Comparison of ENCODE assay signal across 9 mouse cellular contexts in the genomic region with DNA sequence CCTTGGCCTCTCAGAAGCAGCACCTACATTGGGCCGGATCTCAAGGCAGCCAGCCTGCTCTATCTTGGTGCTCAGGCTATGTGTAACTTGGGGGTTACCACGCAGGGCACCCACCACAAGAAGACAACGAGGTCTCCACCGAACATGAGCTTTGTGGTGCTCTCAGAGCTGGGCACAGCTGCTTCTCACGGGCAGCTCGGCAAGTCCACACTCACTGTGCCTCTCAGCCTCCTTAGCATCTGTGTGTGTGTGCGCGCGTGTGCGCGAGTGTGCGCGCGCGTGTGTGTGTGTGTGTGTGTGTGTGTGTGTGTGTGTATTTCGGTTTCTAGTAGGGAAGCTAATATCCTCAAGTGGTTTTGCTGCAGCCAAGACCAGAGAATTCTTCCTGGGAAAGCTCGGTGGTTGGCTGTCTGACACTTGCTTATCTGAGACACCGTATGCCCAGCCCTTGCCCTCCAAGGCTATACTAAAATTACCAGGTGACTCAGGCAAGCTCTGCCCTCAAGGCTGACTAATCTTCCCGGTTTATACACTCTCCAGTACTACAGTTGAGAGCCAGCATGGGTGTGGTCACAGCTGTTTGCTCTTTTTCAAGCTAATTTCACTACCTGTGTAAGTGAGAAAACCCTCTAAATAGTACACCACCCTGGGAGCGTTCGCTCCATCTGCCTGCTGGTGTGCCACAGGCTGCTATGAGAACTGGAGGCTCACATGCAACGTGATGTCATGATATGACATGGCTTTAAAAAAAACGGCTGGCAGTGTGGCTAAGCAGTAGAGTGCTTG. TPM values are rescaled to one million over a fixed set of nuclear protein-coding genes. Genes with fewer than 3 reads are reported as not detected.
A peak's percentile ranks its signal among the peaks of the same experiment; 100 is the strongest.
DNase-seq lines count a peak whose midpoint lies in the region; ATAC-seq and TF ChIP-seq lines count a peak whose summit lies in the region.
"Had no signal": no experiment of that assay in that cellular context is flagged by ENCODE, and none has a peak within 500 bp of the region (broad histone marks: within the 10 kb centered on the region; RNA-seq: fewer than 3 reads in every experiment).

No protein-coding gene starts in this region.

- H3K9ac ChIP-seq in heart, postnatal 0 days (replicated peaks; ENCODE audit: low read depth, low read length), result no peak overlapping the region; the same call in 1 of the 2 replicates
- H3K9ac ChIP-seq in midbrain, embryonic 14.5 days (replicated peaks; ENCODE audit: low read length), result no peak overlapping the region

- peaks cover 21% of the 10 kb centered on the region; the same call in 1 of the 2 replicates for H3K4me1 ChIP-seq in heart, postnatal 0 days (ENCODE audit: control insufficient read depth, insufficient read depth)
- no peaks in the 10 kb centered on the region for H3K4me1 ChIP-seq in midbrain, embryonic 14.5 days (ENCODE audit: control insufficient read depth, insufficient read depth, low read length)

- H3K4me2 ChIP-seq in heart, postnatal 0 days (ENCODE audit: low read depth, low read length), result peak overlapping the region; percentile 46
- no peak overlapping the region for H3K4me2 ChIP-seq in midbrain, embryonic 14.5 days (ENCODE audit: low read length)

- H3K79me2 ChIP-seq in macrophage (ENCODE audit: inconsistent target), result peaks cover 100% of the 10 kb centered on the region

- DNase-seq in gastrocnemius, adult 18-20 months (ENCODE audit: low spot score), result peak; percentile 24
- no peak for DNase-seq in gastrocnemius, postnatal 25 days
- DNase-seq in NIH3T3 (ENCODE audit: low read depth), result peak; percentile 70
- peak; percentile 83 for DNase-seq in heart, postnatal 0 days (ENCODE audit: low spot score)
- no peak for DNase-seq in midbrain, embryonic 14.5 days
- DNase-seq in gastrocnemius, adult 8-10 months (ENCODE audit: low spot score in 2 of 2), result no peak
- DNase-seq in thymus, adult 18-20 months, result no peak

- TF ChIP-seq EP300 in heart, postnatal 0 days (IDR thresholded peaks at IDR 0.05; ENCODE audit: low read depth), result no peak

- TF ChIP-seq CTCF in heart, postnatal 0 days (IDR thresholded peaks at IDR 0.05; ENCODE audit: low read depth), result no peak

- peak; percentile 93 for ATAC-seq in heart, postnatal 0 days (ENCODE audit: insufficient read depth, low read depth)
- ATAC-seq in midbrain, embryonic 14.5 days (ENCODE audit: low FRiP score, low TSS enrichment), result no peak

- H3K4me3 ChIP-seq in heart, postnatal 0 days (ENCODE audit: low read depth, low read length), result no peak overlapping the region
- H3K4me3 ChIP-seq in macrophage (ENCODE audit: inconsistent target), result no peak overlapping the region
- no peak overlapping the region for H3K4me3 ChIP-seq in midbrain, embryonic 14.5 days (replicated peaks; ENCODE audit: low read depth, low read length)
- H3K4me3 ChIP-seq: layer of hippocampus, adult 2 months had no signal

- no peaks in the 10 kb centered on the region for H3K27me3 ChIP-seq in heart, postnatal 0 days (ENCODE audit: control insufficient read depth, insufficient read depth, low read length)
- no peaks in the 10 kb centered on the region for H3K27me3 ChIP-seq in midbrain, embryonic 14.5 days (ENCODE audit: control insufficient read depth, insufficient read depth, low read length)

- no peaks in the 10 kb centered on the region for H3K36me3 ChIP-seq in heart, postnatal 0 days (replicated peaks; ENCODE audit: control insufficient read depth, insufficient read depth, low read length)
- H3K36me3 ChIP-seq in macrophage (ENCODE audit: inconsistent target), result peaks cover 78% of the 10 kb centered on the region
- no peaks in the 10 kb centered on the region for H3K36me3 ChIP-seq in midbrain, embryonic 14.5 days (ENCODE audit: control insufficient read depth, insufficient read depth, low read length)

- H3K9me3 ChIP-seq in heart, postnatal 0 days (replicated peaks; ENCODE audit: control insufficient read depth, low read length), result no peaks in the 10 kb centered on the region
- no peaks in the 10 kb centered on the region for H3K9me3 ChIP-seq in midbrain, embryonic 14.5 days (ENCODE audit: control insufficient read depth, low read length)

- peak overlapping the region; percentile 76 for H3K27ac ChIP-seq in heart, postnatal 0 days (ENCODE audit: low read depth)
- H3K27ac ChIP-seq in macrophage, result 0 out of 2 replicates have a peak overlapping the region, but pooled peaks have one; percentile 4
- no peak overlapping the region for H3K27ac ChIP-seq in midbrain, embryonic 14.5 days (replicated peaks; ENCODE audit: low read depth, low read length)
- H3K27ac ChIP-seq: layer of hippocampus, adult 2 months had no signal

- 47% methylated on average over 23 of the region's 23 CpGs for WGBS in heart, postnatal 0 days
- 80% methylated on average over 21 of the region's 23 CpGs for WGBS in macrophage (ENCODE audit: missing documents)
- WGBS in midbrain, embryonic 14.5 days, result 91% methylated on average over 23 of the region's 23 CpGs

RNA-seq across cellular contexts. Expression of gene Tor3a, which starts 6.8 kb away (rescaled TPM):
- 1 to 10 TPM; 4.6 to 5.2 TPM for total RNA-seq in gastrocnemius, adult 18-20 months (2021)
- total RNA-seq in gastrocnemius, postnatal 25 days (2021), result 1 to 10 TPM; 4.3 to 6.7 TPM
- 6.5 and 59.8 TPM in 2 replicates for total RNA-seq in heart, postnatal 0 days (2014; rRNA removed; ENCODE audit: low replicate concordance)
- 7.1 and 7.6 TPM in 2 replicates for polyA plus RNA-seq in heart, postnatal 0 days (2015; fragmentation: Nextera tagmentation; extraction: Ambion mirVana)
- 100 to 1,000 TPM in 15 of 26 experiments, 10 to 100 TPM in 11; 24.2 to 307 (median 158) TPM for total RNA-seq in macrophage (2018; cell fraction: chromatin; rRNA removed)
- 100 to 1,000 TPM in 14 of 26 experiments, 10 to 100 TPM in 12; 44.9 to 359 (median 167) TPM for total RNA-seq in macrophage (2018; cell fraction: cytosol; rRNA removed)
- total RNA-seq in macrophage (2018; cell fraction: nucleus; rRNA removed), result 100 to 1,000 TPM in 15 of 26 experiments, 10 to 100 TPM in 11; 46.2 to 401 (median 219) TPM
- 53.9 to 142 TPM (median 55.8 TPM) in 3 replicates for polyA plus RNA-seq in macrophage (2018)
- polyA plus RNA-seq in midbrain, embryonic 14.5 days (2014; fragmentation: Nextera tagmentation; extraction: Ambion mirVana), result 1.6 and 4.6 TPM in 2 replicates
- total RNA-seq in gastrocnemius, adult 8-10 months (2022), result 1 to 10 TPM; 2.5 to 5.3 (median 4.2) TPM

RNA-seq across cellular contexts. Expression of gene Fam20b, which starts 51.6 kb away (rescaled TPM):
- 10 to 100 TPM; 30.4 to 37.9 TPM for total RNA-seq in gastrocnemius, adult 18-20 months (2021)
- 10 to 100 TPM; 29.0 to 30.2 TPM for total RNA-seq in gastrocnemius, postnatal 25 days (2021)
- total RNA-seq in heart, postnatal 0 days (2014; rRNA removed; ENCODE audit: low replicate concordance), result 42.9 and 46.7 TPM in 2 replicates
- 17.8 and 20.9 TPM in 2 replicates for polyA plus RNA-seq in heart, postnatal 0 days (2015; fragmentation: Nextera tagmentation; extraction: Ambion mirVana)
- total RNA-seq in macrophage (2018; cell fraction: chromatin; rRNA removed), result 10 to 100 TPM; 11.8 to 52.5 (median 28.0) TPM
- 10 to 100 TPM; 27.9 to 57.5 (median 39.4) TPM for total RNA-seq in macrophage (2018; cell fraction: cytosol; rRNA removed)
- 10 to 100 TPM; 23.0 to 75.3 (median 46.4) TPM for total RNA-seq in macrophage (2018; cell fraction: nucleus; rRNA removed)
- polyA plus RNA-seq in macrophage (2018), result 27.5 to 34.6 TPM (median 32.7 TPM) in 3 replicates
- polyA plus RNA-seq in midbrain, embryonic 14.5 days (2014; fragmentation: Nextera tagmentation; extraction: Ambion mirVana), result 28.2 and 34.3 TPM in 2 replicates
- 10 to 100 TPM; 28.2 to 50.5 (median 34.6) TPM for total RNA-seq in gastrocnemius, adult 8-10 months (2022)

Comparison
In these comparisons a context has a peak if more than half of its experiments do, and no peak if none do; other contexts are left out.
1. DNase-seq: peak in gastrocnemius, adult 18-20 months (single experiment), NIH3T3 (single experiment) and heart, postnatal 0 days (single experiment); none in gastrocnemius, postnatal 25 days (single experiment), midbrain, embryonic 14.5 days (single experiment), gastrocnemius, adult 8-10 months (0 of 2) and thymus, adult 18-20 months (0 of 2).